Mouse (Mus musculus) cortical plate, adult 2 months (tissue): ENCODE results near the gene Olfr95.

Experiments
- CTCF ChIP-seq: fragments of 200-500 bp; IDR thresholded peaks from 2 replicates; pipeline ENCODE4 v1.5.1; 2011; ENCODE audit warnings: mild to moderate bottlenecking, control low read depth, low read length; ENCODE audit not compliant: insufficient read depth; ENCODE audit errors: extremely low read depth
- POLR2A ChIP-seq: fragments of 200-500 bp; IDR thresholded peaks from 2 replicates; pipeline ENCODE4 v1.6.1; 2011; ENCODE audit warnings: mild to moderate bottlenecking, low read length, control low read depth; ENCODE audit not compliant: insufficient read depth; ENCODE audit errors: extremely low read depth

DNA sequence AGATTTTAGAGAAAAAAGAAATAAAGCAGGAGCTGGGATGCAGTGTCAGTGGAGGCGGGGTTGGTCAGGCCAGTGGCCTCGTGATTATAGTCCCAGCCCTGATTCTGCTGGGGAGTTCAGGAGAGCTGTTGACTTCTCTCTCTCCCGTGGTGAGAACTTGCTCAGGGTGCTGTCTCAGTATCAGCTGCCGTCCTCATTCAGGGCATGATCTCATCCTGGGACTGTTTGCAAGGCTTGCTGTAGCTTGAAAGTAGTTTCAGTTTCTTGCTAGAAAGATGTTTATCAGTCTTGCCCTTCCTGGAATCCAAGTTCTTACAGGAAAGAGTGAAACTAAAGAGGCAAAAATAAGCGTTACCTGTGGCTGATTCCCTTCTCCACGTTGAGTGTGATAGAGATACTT is 27.4 kb downstream of the Olfr95 start:
- TF ChIP-seq POLR2A (no peak), CTCF (no peak)
